Mouse (Mus musculus) MEL (cell line): Measurements from ENCODE around the gene Mier3. TPM values are rescaled to one million over a fixed set of nuclear protein-coding genes. Genes with fewer than 3 reads are reported as not detected.

Experiments used
- DNase-seq: peaks from one replicate; pipeline ENCODE4 v3.0.0; 2011; ENCODE audit warnings: low read depth, low spot score
- H3K27ac ChIP-seq: 2 replicates; pipeline ENCODE4 v1.5.1; 2012; ENCODE audit warnings: low read depth, mild to moderate bottlenecking, control low read depth, low read length, moderate library complexity; ENCODE audit not compliant: control insufficient read depth
- H3K27me3 ChIP-seq, 2 experiments: fragments of 150-350 bp in 1 of 2; sonication (generic) in 1 of 2; 2 replicates each; pipeline ENCODE4 v1.6.1; 2012; ENCODE audit warnings: low read length in 2 of 2, mild to moderate bottlenecking in 2 of 2, improper control_type of control experiment in 1 of 2, moderate library complexity in 1 of 2; ENCODE audit not compliant: insufficient read depth in 2 of 2, control insufficient read depth in 1 of 2
- H3K36me3 ChIP-seq, 2 experiments: 2 replicates each; pipeline ENCODE4 v1.6.1; 2012 to 2014; ENCODE audit warnings: low read length in 2 of 2, improper control_type of control experiment in 1 of 2, inconsistent platforms in 1 of 2, mild to moderate bottlenecking in 1 of 2; ENCODE audit not compliant: insufficient read depth in 2 of 2, control insufficient read depth in 1 of 2
- H3K4me1 ChIP-seq, 2 experiments: fragments of 150-350 bp in 1 of 2; sonication (generic) in 1 of 2; 2 replicates each; pipeline ENCODE4 v1.6.1; 2012; ENCODE audit warnings: low read length in 2 of 2, improper control_type of control experiment in 1 of 2, mild to moderate bottlenecking in 1 of 2; ENCODE audit not compliant: insufficient read depth in 2 of 2, control insufficient read depth in 1 of 2
- H3K4me3 ChIP-seq, 2 experiments: fragments of 150-350 bp in 1 of 2; sonication (generic) in 1 of 2; 2 replicates each; pipeline ENCODE4 v1.5.1; 2012; ENCODE audit warnings: low read depth in 2 of 2, low read length in 2 of 2, mild to moderate bottlenecking in 2 of 2, moderate library complexity in 2 of 2, control low read depth in 1 of 2, improper control_type of control experiment in 1 of 2; ENCODE audit not compliant: control insufficient read depth in 1 of 2, insufficient read depth in 1 of 2
- H3K79me2 ChIP-seq: 2 replicates; pipeline ENCODE4 v1.6.1; 2012; ENCODE audit warnings: mild to moderate bottlenecking, low read length, moderate library complexity; ENCODE audit not compliant: control insufficient read depth, poor library complexity, insufficient read depth
- H3K9ac ChIP-seq: 2 replicates; pipeline ENCODE4 v1.6.1; 2012; ENCODE audit warnings: low read depth, mild to moderate bottlenecking, control low read depth, low read length, moderate library complexity; ENCODE audit not compliant: control insufficient read depth, poor library complexity, severe bottlenecking
- H3K9me3 ChIP-seq: fragments of 150-350 bp; sonication (generic); replicated peaks from 2 replicates; pipeline ENCODE4 v1.6.1; 2012; ENCODE audit warnings: mild to moderate bottlenecking, low read length, improper control_type of control experiment, moderate library complexity; ENCODE audit not compliant: insufficient read depth
- BHLHE40 ChIP-seq: IDR thresholded peaks from 2 replicates; pipeline ENCODE4 v1.6.1; 2012; ENCODE audit warnings: low read depth, mild to moderate bottlenecking, inconsistent platforms, low read length, improper control_type of control experiment, borderline replicate concordance
- CHD2 ChIP-seq: IDR thresholded peaks from 2 replicates; pipeline ENCODE4 v1.6.1; 2011; ENCODE audit warnings: low read length, improper control_type of control experiment
- CTCF ChIP-seq, 3 experiments: IDR thresholded peaks in 2 of 3; conservative IDR thresholded peaks in 1 of 3; 2 replicates each; pipeline ENCODE4 v1.5.1; 2011 to 2012; ENCODE audit warnings: low read length in 3 of 3, low read depth in 2 of 3, mild to moderate bottlenecking in 2 of 3, improper control_type of control experiment in 1 of 3, inconsistent platforms in 1 of 3, mixed read lengths in 1 of 3, moderate library complexity in 1 of 3; ENCODE audit not compliant: control insufficient read depth in 1 of 3, insufficient read depth in 1 of 3, poor library complexity in 1 of 3, severe bottlenecking in 1 of 3
- ELF1 ChIP-seq: IDR thresholded peaks from 2 replicates; pipeline ENCODE4 v1.6.1; 2014; ENCODE audit warnings: low read depth, mild to moderate bottlenecking, inconsistent platforms, low read length, improper control_type of control experiment, moderate library complexity
- EP300 ChIP-seq, 2 experiments: IDR thresholded peaks; 2 replicates each; pipeline ENCODE4 v1.6.1; 2011; ENCODE audit warnings: improper control_type of control experiment in 2 of 2, low read length in 2 of 2, low read depth in 1 of 2, mild to moderate bottlenecking in 1 of 2
- ETS1 ChIP-seq: IDR thresholded peaks from 2 replicates; pipeline ENCODE4 v1.6.1; 2012; ENCODE audit warnings: low read depth, mild to moderate bottlenecking, inconsistent platforms, low read length, improper control_type of control experiment, moderate library complexity
- GABPA ChIP-seq: IDR thresholded peaks from 2 replicates; pipeline ENCODE4 v1.6.1; 2012; ENCODE audit warnings: low read depth, mild to moderate bottlenecking, inconsistent platforms, low read length, improper control_type of control experiment, moderate library complexity
- GATA1 ChIP-seq: IDR thresholded peaks from 2 replicates; pipeline ENCODE4 v1.6.1; 2011; ENCODE audit warnings: low read depth, low read length, improper control_type of control experiment
- MAX ChIP-seq: IDR thresholded peaks from 2 replicates; pipeline ENCODE4 v1.6.1; 2011; ENCODE audit warnings: low read length, improper control_type of control experiment
- MAZ ChIP-seq: IDR thresholded peaks from 2 replicates; pipeline ENCODE4 v1.6.1; 2012; ENCODE audit warnings: low read depth, mild to moderate bottlenecking, inconsistent platforms, low read length, improper control_type of control experiment
- MYB ChIP-seq: IDR thresholded peaks from 2 replicates; pipeline ENCODE4 v1.6.1; 2011; ENCODE audit warnings: mild to moderate bottlenecking, low read depth, low read length, improper control_type of control experiment
- MYC ChIP-seq: IDR thresholded peaks from 2 replicates; pipeline ENCODE4 v1.6.1; 2011; ENCODE audit warnings: low read depth, mild to moderate bottlenecking, low read length, improper control_type of control experiment, moderate library complexity
- NELFE ChIP-seq: IDR thresholded peaks from 2 replicates; pipeline ENCODE4 v1.6.1; 2011; ENCODE audit warnings: low read depth, low read length, improper control_type of control experiment
- POLR2AphosphoS2 ChIP-seq: IDR thresholded peaks from 2 replicates; pipeline ENCODE4 v1.6.1; 2011; ENCODE audit warnings: low read length, improper control_type of control experiment
- RCOR1 ChIP-seq: IDR thresholded peaks from 2 replicates; pipeline ENCODE4 v1.6.1; 2012; ENCODE audit warnings: low read depth, mild to moderate bottlenecking, inconsistent platforms, low read length, improper control_type of control experiment
- SIN3A ChIP-seq: IDR thresholded peaks from 2 replicates; pipeline ENCODE4 v1.6.1; 2012; ENCODE audit warnings: low read length, improper control_type of control experiment, inconsistent platforms
- SMC3 ChIP-seq: IDR thresholded peaks from 2 replicates; pipeline ENCODE4 v1.6.1; 2011; ENCODE audit warnings: low read depth, low read length, improper control_type of control experiment
- TAL1 ChIP-seq: IDR thresholded peaks from 2 replicates; pipeline ENCODE4 v1.6.1; 2012; ENCODE audit warnings: mild to moderate bottlenecking, inconsistent platforms, low read length, moderate library complexity, mixed read lengths
- TBP ChIP-seq: IDR thresholded peaks from 2 replicates; pipeline ENCODE4 v1.8.0; 2011; ENCODE audit warnings: low read depth, low read length, improper control_type of control experiment
- TCF12 ChIP-seq: IDR thresholded peaks from 2 replicates; pipeline ENCODE4 v1.6.1; 2014; ENCODE audit warnings: low read depth, mild to moderate bottlenecking, inconsistent platforms, low read length, improper control_type of control experiment, moderate library complexity
- USF1 ChIP-seq: IDR thresholded peaks from 2 replicates; pipeline ENCODE4 v1.6.1; 2014; ENCODE audit warnings: low read depth, mild to moderate bottlenecking, inconsistent platforms, low read length, improper control_type of control experiment, moderate library complexity
- ZC3H11A ChIP-seq: IDR thresholded peaks from 2 replicates; pipeline ENCODE4 v1.6.1; 2012; ENCODE audit warnings: low read depth, mild to moderate bottlenecking, inconsistent platforms, low read length, improper control_type of control experiment
- ZKSCAN1 ChIP-seq: IDR thresholded peaks from 2 replicates; pipeline ENCODE4 v1.6.1; 2012; ENCODE audit warnings: low read depth, mild to moderate bottlenecking, inconsistent platforms, low read length, improper control_type of control experiment, moderate library complexity
- ZNF384 ChIP-seq: IDR thresholded peaks from 2 replicates; pipeline ENCODE4 v1.6.1; 2012; ENCODE audit warnings: low read depth, mild to moderate bottlenecking, inconsistent platforms, low read length, improper control_type of control experiment
- polyA plus RNA-seq, 2 experiments: library from polyadenylated mRNA; stranded (reverse) in 1 of 2; unstranded in 1 of 2; fragments of >175 nt in 1 of 2; fragments of >200 nt in 1 of 2; gene quantifications; 2 replicates each; pipeline versions ENCODE4 v1.2.1 to v1.2.4; 2012; ENCODE audit warnings: low replicate concordance in 2 of 2, low read depth in 1 of 2; ENCODE audit not compliant: insufficient read length in 2 of 2, insufficient read depth in 1 of 2, missing spikeins in 1 of 2
- total RNA-seq: library from RNA; depleted of rRNA; stranded (reverse); fragments of 300-350 nt; gene quantifications from 2 replicates; pipeline ENCODE4 v1.2.3, GENCODE M21; 2012

Gene Mier3
- total and polyA plus RNA-seq, 3 experiments = 12.6 to 15.8 TPM; not detected in 1

DNA sequence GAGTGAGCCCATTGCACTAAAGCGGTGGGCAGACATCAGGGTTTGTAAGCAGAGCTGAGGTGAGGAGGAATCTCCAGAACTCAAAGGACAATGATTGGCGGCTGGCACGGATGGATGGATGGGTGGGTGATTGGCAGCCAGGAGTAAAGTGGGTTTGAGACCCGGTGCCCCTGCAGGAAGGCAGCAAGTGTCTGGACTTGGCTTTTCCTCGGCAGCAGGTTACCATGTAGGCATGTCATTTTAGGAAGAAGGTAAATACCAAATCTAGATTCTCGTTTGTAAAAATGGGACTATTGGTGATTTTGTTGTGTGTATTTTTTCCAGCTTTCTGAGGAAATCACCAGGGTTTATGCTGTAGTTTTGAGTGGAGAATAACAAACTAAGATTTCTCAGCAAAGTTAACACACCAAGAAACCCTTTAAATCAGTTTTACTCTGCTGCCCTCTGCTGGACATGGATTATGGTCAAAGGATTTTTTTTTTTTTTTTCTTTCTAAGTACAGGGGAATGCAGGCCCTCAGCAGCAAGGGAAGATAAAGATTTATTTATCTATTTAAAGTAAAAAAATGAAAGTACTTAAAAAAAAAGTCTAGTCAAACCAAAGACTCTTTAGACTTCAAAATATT is 61.3 kb downstream of the Mier3 start (continued):
- TF ChIP-seq ZC3H11A (peak; percentile 94), ELF1 (no peak), MAZ (no peak), MYB (no peak), SIN3A (no peak), NELFE (no peak), TBP (no peak), ZNF384 (peak; percentile 100), MAX (no peak), SMC3 (peak; percentile 90), ETS1 (no peak)

DNA sequence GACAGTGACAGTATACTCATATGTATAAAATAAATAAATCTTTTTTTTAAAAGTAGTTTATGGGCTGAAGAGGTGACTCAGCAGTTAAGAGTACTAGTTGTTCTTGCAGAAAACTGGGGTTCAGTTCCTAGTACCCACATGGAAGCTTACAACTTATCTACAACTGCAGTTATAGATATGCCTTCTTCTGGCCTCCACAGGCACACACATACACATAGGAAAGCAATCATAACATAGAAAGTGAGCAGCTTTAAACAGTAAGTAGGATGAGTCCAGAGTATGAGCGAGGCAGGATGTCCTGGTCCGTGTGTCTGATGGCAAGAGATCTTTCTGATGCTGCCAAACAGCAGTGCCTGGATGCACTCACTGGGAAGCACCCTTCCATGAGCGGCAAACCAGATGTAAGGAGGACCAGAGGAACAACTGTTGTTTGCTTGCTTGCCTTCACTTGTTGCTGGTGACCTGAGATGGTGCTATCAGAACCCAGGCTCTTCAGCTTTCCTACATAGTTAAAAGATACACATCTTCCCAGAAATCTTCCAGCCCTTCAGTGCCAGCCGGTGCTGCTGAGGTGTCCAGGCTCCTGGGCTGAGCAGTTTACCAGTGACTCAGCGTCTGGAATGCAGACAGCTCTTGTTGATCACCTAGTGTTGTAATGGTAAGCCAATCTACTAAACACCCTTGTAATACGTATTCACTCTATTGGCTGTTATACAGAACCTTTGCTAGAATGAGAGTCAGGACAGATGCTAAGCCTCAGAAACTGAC is 63.6 kb downstream of the Mier3 start:
- no peak overlapping the region for H3K27ac ChIP-seq
- H3K36me3 ChIP-seq = peaks cover 0 to 7% of the 10 kb centered on the region in 2 experiments; a peak in 2 of 4 replicates
- no peaks in the 10 kb centered on the region for H3K9me3 ChIP-seq
- TF ChIP-seq TCF12 (peak; percentile 21; the same call in 1 of the 2 replicates), CHD2 (no peak), ZNF384 (no peak), ZC3H11A (no peak), MYC (no peak), GABPA (no peak), POLR2AphosphoS2 (no peak), ZKSCAN1 (no peak), NELFE (no peak), RCOR1 (peak; percentile 19; the same call in 1 of the 2 replicates), MYB (no peak), CTCF (IDR thresholded peaks at IDR 0.05 in 2 of 3, conservative IDR thresholded peaks at IDR 0.05 in 1 of 3; ENCODE audit: control insufficient read depth in 1 of 3, insufficient read depth in 1 of 3, low read depth in 2 of 3, low read length in 3 of 3, poor library complexity in 1 of 3, severe bottlenecking in 1 of 3) (no peak), SIN3A (no peak), MAX (no peak), EP300 (IDR thresholded peaks at IDR 0.05; ENCODE audit: low read depth in 1 of 2, low read length in 2 of 2) (peak; percentile 53 to 57; a peak in 3 of 4 replicates), GATA1 (peak; percentile 67), TAL1 (no peak), BHLHE40 (no peak), USF1 (no peak), SMC3 (peak; percentile 17; the same call in 1 of the 2 replicates)
- no peaks in the 10 kb centered on the region for H3K79me2 ChIP-seq
- no peaks in the 10 kb centered on the region for H3K27me3 ChIP-seq
- peak; percentile 57 for DNase-seq
- peaks cover 7 to 10% of the 10 kb centered on the region in 2 experiments for H3K4me1 ChIP-seq
- no peak overlapping the region for H3K4me3 ChIP-seq
- no peak overlapping the region for H3K9ac ChIP-seq
